Mouse (Mus musculus) 3T3-L1 (cell line): ENCODE data around the gene Nrg4.

Experiments
- DNase-seq: peaks from one replicate; pipeline ENCODE4 v3.0.0-alpha.2; 2015; ENCODE audit warnings: low read depth, low spot score

Gene Nrg4

DNA sequence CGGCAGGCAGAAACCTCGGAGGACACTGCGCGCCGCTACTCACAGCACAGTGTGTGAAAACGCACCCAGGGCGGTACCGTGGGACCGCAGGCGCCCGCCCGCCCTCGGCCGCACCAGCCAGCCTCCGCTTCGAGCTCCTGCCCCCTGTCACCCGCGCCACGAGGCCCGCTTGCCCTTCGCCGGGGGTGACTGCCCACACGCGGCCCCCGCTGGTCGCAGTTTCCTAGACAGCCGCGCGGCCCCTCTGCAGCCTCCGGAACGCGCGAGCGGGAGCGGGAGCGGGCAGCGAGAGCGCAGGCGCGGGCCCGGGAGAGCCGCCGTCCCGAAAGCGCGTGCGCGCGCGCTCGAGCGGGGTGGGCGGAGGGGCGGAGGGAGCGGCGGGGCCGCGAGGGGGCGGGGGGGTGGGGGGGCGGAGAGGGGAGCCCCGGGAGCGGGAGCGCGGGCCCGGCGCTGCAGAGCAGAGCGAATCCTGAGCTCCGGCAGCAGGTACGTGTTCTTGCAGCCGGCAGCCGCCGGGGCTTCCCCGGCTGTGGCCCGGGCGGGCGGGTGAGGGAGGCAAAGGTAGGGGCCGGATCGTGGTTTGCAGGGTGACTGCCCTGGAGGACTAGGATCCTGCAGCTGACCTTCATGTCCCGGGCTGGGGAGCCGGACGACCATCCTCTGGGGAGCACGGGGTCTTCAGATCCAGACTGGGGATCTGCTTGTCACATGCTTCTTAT is at the start of gene Nrg4, which contains the start of gene Tmem266:
TSS of gene Nrg4 (minus strand) at position 330 of the 719 bp plus-strand sequence.
TSS of gene Tmem266 (plus strand) at position 399 of the 719 bp plus-strand sequence.
- peak; percentile 36 for DNase-seq

GRCm38 (mm10) chr9:55371908-55372307 is 45.3 kb upstream of the Nrg4 start:
- no peak for DNase-seq

DNA sequence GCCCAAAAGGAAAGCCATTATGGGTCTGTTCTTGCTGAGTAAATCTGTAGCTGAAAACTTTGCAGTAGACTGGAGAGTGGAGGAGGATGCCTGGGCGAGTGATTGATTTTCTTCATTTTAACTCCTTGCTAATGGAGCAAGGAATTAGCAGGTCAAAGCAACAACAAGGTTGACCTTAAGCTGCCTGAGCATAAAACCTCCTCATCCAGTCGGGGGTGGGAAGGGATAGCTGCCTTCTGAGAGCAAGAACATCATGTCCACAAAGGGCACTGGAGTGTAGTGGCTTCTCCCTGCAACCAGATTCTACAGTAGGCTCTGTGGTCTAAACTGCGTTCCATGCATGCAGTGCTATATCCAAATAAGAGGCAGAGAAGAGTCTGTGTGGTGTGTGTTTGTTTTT is 41.4 kb upstream of the Nrg4 start:
- DNase-seq, result no peak

DNA sequence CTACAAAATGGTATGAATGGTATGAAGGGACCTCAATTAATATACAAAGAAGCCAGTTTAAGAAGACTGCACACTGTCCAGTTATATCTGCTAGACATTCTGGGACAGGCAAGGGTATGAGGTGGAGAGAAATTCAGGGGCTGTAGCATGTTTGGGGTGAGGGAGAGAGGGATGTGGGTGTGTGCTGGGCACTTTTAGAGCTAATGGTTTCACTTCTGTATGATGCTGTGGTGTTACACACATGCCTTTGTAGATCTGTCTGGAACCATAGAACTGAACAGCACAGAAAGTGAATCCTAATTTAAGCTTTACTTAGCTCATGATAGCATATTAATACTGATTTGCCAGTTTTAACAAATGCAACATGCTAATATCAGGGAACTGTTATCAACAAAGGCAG is 37.1 kb upstream of the Nrg4 start:
- DNase-seq, result no peak

DNA sequence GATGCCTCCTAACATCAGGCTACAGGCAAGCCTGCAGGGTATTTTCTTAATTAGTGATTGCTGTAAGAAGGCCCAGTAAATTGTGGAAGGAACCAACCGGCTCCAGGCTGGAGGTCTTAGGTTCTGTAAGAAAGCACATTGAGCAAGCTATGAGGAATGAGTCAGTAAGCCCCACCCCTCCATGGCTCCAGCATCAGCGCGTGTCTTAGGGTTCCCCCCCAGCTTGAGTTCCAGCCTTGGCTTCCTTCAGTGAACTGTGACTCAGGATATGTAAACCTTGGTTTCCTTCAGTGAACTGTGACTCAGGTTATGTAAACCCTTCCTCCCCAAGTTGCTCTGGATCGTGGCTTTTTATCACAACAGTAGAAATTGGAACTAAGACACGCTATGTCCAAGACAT is 35.3 kb upstream of the Nrg4 start:
- DNase-seq, result peak; percentile 79

GRCm38 (mm10) chr9:55360861-55361260 is 34.2 kb upstream of the Nrg4 start:
- DNase-seq, result no peak

DNA sequence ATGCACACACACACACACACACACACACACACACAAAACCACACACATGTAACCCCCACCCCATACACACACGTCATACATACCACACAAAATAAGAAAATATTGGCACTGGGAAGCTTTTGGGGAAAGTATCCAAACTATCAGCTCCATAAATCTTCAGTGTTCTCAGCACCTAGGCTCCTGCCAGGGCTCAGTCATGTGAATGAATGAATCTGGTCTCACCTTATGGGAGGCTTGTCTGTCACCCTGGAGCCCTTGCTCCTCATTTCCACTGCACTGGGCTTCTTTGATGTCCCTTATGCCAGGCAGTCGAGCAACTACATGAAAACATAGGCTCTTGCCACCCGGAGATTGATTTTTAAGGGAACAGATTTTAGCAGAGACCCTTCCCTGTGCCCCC is 33.7 kb upstream of the Nrg4 start:
- no peak for DNase-seq

- DNase-seq, result no peak
These were observed 30.5 kb upstream of the Nrg4 start for GRCm38 (mm10) chr9:55357164-55357563.

DNA sequence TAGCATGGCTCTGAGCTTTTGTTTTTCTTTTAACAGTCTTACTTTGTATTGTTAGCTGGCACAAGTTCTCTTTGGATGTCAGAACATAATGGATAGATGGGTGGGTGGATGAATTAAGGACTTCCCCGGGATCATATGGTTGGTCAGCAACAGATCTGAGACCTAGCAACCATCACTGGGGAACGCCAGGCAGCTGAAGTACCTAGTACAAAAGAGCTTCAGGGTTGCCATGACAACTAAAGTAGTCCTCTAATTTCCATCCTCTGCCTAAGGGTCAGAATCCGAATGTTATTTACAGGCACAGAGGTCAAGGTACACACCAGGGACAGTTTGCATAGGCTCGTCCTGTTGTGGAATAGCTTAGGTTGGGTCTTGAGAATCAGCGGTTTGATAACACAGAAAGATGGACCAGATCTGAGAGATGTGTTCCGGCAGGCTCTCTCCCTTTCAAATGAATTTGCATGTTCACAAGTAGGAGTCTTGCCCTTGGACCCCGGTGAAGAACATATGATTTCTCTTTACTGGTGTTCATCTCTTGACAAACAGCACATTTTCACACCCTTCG is 28.7 kb upstream of the Nrg4 start:
- no peak for DNase-seq

GRCm38 (mm10) chr9:55354686-55355085 is 28.0 kb upstream of the Nrg4 start:
- DNase-seq, result no peak

- DNase-seq, result no peak
These were observed 22.0 kb upstream of the Nrg4 start for GRCm38 (mm10) chr9:55348664-55349063.

GRCm38 (mm10) chr9:55345332-55345731 is 18.7 kb upstream of the Nrg4 start:
- no peak for DNase-seq

DNA sequence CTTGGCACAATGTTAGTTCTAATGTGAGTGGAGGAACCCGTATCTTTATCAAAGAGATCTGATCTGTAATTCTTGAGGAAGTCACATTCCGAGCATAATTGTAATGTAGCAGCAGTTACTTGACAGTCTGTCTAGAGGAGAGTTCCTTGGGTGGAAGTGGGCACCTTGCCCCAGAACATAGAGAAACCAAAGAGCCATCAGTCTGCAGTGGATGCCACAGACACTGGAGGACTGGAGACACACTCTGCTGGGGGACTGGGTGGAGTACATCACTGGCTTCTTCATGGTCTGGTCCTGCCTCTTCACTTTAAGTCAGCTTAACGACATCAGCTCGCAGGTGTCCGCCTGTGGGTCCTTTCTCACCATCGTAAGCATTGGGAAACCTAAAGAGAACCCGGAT is 17.5 kb upstream of the Nrg4 start:
- no peak for DNase-seq

GRCm38 (mm10) chr9:55332949-55333348 is 6.3 kb upstream of the Nrg4 start:
- no peak for DNase-seq

GRCm38 (mm10) chr9:55332476-55332875 is 5.8 kb upstream of the Nrg4 start:
- no peak for DNase-seq

- no peak for DNase-seq
These were observed 2.8 kb upstream of the Nrg4 start for GRCm38 (mm10) chr9:55329401-55329800.

- DNase-seq, result no peak
These were observed 1.7 kb upstream of the Nrg4 start for GRCm38 (mm10) chr9:55328151-55328918.

DNA sequence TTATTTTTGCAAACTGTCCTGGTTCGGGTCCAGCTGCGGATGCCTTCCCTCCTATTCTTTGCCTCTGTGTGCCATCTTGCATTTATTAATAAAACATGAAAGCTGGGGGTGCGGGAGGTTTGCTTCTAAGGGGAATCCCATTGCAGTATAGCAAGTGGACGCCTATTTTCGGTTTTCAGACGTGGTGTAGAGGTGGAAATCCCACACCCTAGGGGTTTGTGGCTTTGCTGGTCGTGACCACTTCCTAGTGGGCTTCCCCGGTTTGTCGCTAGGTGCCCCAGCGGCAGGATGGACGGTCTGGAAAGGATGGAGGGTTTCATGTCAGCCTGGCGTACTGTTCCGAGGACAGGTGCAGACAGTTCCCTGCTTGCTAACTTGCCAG is 581 bp upstream of the Nrg4 start:
- peak; percentile 34 for DNase-seq

DNA sequence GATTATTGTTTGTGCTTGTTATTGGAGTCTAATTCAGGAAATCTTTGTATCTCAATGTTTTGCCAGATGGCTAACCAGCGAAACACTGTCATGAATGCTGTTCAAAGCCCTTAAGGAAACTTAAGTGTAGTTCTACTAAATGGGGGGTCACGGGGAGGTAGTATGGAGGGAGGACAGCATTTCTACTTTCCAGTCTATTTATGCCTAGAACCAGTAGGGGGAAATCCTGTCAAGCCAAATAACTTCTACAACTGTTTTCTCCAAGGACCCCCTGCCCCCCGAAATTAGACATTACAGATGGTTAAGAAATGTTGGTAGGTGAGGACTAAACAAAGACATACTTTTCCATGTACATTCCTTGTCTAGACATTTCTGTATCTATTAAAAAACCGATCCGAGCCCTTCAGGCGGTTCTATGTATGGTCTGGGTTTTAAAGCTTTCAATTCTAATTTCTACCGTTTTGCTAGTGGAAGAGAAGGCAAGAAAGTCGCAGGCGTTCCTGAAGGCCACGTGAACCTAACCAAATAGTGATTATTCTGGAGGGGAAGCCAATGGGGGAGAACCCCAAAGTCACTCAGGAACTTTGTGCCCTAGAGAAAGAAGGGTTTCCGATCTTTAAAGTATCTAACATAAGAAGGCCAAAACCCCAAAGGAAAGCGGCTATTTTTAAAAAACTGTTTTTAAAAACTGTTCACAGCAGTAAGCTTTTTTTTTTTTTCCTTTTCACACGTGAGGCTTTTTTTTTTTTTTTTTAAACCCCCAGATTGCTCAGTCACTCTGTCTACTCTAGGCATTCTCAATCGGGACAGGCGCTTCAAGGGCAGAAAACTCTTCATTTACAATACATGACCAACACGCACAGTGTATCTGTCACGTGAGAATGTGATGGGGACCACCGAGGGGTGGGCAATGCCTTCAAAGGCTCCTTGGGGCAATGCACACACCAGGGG is 805 bp downstream of the Nrg4 start:
- DNase-seq, result peak; percentile 12

DNA sequence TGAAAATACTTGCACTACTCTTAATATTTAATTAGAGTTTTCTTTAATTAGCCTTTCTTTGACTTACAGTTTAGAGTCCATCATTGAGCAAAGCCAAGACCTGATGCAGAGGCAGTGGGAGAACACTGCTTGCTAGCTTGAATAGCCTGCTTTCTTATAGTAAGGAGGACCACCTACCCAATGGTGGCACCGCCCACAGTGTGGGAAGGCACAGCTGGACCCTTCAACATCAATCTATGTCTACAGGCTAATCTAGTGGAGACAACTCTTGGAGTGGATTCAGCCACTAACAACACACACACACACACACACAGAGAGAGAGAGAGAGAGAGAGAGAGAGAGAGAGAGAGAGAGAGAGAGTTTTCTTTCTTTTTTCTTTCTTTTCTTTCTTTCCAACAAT is 1.6 kb downstream of the Nrg4 start:
- DNase-seq, result no peak

DNA sequence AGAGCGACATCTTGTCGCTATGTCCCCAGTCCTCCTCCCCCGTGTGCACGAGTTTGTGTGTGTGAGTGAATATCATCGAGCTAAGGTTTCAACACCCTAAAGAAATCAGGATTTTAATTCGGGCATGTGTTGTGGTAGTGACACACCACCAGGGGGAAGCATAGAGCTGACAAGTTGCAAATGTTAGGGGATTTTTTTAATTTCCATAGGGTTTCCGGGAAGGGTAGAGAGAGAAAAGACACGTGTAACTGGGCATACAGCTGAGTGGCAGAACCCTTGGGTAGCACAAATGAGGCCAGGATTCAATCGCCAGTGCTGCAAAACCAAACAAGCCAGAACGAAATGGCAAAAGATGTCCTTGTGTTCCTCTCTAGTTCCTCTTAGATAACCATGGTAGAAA is 2.1 kb downstream of the Nrg4 start:
- peak; percentile 27 for DNase-seq

DNA sequence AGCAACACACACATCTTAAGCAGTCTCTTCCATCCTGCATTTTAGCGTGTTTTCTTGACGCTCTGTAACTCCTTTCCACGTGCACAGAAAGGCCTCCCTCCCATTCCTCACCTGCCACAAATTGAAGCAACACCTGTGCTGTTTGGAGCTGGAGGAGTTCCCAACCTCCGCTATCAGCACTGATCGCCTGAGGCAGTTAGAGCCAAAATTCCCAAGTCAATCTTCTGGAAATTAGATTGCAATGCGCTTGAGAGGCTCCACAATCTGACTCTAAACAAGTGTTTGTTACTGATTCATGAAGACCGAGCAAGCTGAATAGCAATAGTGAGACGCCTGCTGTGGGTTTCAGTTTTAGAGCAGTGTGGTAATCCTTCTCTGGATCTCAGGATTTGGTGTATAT is 2.6 kb downstream of the Nrg4 start:
- no peak for DNase-seq
